Mouse (Mus musculus): ENCODE data around the gene Gm49395. TPM values are rescaled to one million over a fixed set of nuclear protein-coding genes. Genes with fewer than 3 reads are reported as not detected.

Gm49395 gene
- polyA plus RNA-seq, 1 experiment from 2014 or later = 3.9 TPM

GRCm38 (mm10) chr13:115124521-115124920, 22.8 kb upstream of the Gm49395 start:
- no peak for ATAC-seq
- no peak overlapping the region for H3K4me2 ChIP-seq (ENCODE audit: low read depth, low read length)
- no peaks in the 10 kb centered on the region for H3K36me3 ChIP-seq (replicated peaks; ENCODE audit: insufficient read depth, low read length)
- H3K9ac ChIP-seq (replicated peaks) = no peak overlapping the region
- H3K9me3 ChIP-seq (ENCODE audit: low read length) = no peaks in the 10 kb centered on the region
- TF ChIP-seq EP300 (IDR thresholded peaks at IDR 0.05; ENCODE audit: low read depth) = no peak
- no peak for TF ChIP-seq CTCF (IDR thresholded peaks at IDR 0.05; ENCODE audit: low read depth)
- no peak overlapping the region for H3K27ac ChIP-seq (ENCODE audit: low read depth)
- no peaks in the 10 kb centered on the region for H3K27me3 ChIP-seq (ENCODE audit: insufficient read depth, low read length)
- H3K4me1 ChIP-seq (ENCODE audit: insufficient read depth) = no peaks in the 10 kb centered on the region
- 42% methylated on average over 1 of the region's 1 CpGs for WGBS (ENCODE audit: insufficient replicate concordance)
- no peak overlapping the region for H3K4me3 ChIP-seq (ENCODE audit: low read depth, low read length)
- DNase-seq = no peak

DNA sequence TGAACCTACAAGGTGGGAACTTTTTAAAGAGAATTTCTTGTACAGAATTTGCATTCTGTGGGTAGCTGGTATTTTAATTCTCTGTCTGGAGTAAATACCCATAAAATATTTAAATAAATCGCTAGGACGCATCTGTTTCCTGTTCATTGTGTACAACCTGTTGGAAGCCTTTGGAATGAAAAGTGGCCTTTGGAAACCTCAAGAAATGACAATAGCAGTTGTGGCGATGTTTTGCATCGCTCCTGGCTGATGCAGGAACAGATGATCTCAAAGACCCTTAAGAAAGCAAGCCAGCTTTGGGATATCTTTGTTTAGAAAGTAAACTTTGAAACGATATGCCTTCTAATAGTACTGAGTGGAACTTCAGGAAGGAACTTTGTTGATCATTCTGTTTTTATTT, 17.0 kb upstream of the Gm49395 start:
- no peaks in the 10 kb centered on the region for H3K9me3 ChIP-seq (ENCODE audit: low read length)
- DNase-seq (no peak), ATAC-seq (no peak)
- no peak overlapping the region for H3K4me3 ChIP-seq (ENCODE audit: low read depth, low read length)
- no peak overlapping the region for H3K4me2 ChIP-seq (ENCODE audit: low read depth, low read length)
- no peak overlapping the region for H3K27ac ChIP-seq (ENCODE audit: low read depth)
- no peaks in the 10 kb centered on the region for H3K36me3 ChIP-seq (replicated peaks; ENCODE audit: insufficient read depth, low read length)
- TF ChIP-seq CTCF (IDR thresholded peaks at IDR 0.05; ENCODE audit: low read depth) = no peak
- no peak for TF ChIP-seq EP300 (IDR thresholded peaks at IDR 0.05; ENCODE audit: low read depth)
- H3K9ac ChIP-seq (replicated peaks) = no peak overlapping the region
- no peaks in the 10 kb centered on the region for H3K27me3 ChIP-seq (ENCODE audit: insufficient read depth, low read length)
- 42% methylated on average over 5 of the region's 5 CpGs for WGBS (ENCODE audit: insufficient replicate concordance)
- H3K4me1 ChIP-seq (ENCODE audit: insufficient read depth) = no peaks in the 10 kb centered on the region

DNA sequence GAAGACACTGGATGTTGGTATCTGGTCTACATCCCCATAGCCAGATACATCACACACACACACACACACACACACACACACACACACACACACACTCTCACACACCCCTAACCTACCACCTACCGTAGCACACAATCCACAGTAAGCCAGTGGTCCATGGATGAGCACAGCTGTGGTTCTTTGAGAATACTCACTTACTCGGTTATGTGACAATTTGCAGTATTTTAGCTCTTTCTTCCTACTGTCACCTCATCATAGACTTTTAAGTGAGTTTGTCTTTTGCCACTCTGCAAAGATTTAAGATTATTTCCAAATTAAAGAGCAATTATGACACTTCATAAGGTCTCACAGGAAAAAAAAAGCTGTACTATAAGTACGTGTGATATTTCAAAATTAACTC, 16.5 kb upstream of the Gm49395 start:
- ATAC-seq (no peak), DNase-seq (no peak)
- no peak overlapping the region for H3K27ac ChIP-seq (ENCODE audit: low read depth)
- no peaks in the 10 kb centered on the region for H3K27me3 ChIP-seq (ENCODE audit: insufficient read depth, low read length)
- H3K4me1 ChIP-seq (ENCODE audit: insufficient read depth) = no peaks in the 10 kb centered on the region
- no peaks in the 10 kb centered on the region for H3K36me3 ChIP-seq (replicated peaks; ENCODE audit: insufficient read depth, low read length)
- WGBS (ENCODE audit: insufficient replicate concordance) = 78% methylated on average over 3 of the region's 3 CpGs
- TF ChIP-seq EP300 (IDR thresholded peaks at IDR 0.05; ENCODE audit: low read depth) (no peak), CTCF (IDR thresholded peaks at IDR 0.05; ENCODE audit: low read depth) (no peak)
- no peak overlapping the region for H3K4me3 ChIP-seq (ENCODE audit: low read depth, low read length)
- H3K4me2 ChIP-seq (ENCODE audit: low read depth, low read length) = no peak overlapping the region
- no peak overlapping the region for H3K9ac ChIP-seq (replicated peaks)
- H3K9me3 ChIP-seq (ENCODE audit: low read length) = no peaks in the 10 kb centered on the region

DNA sequence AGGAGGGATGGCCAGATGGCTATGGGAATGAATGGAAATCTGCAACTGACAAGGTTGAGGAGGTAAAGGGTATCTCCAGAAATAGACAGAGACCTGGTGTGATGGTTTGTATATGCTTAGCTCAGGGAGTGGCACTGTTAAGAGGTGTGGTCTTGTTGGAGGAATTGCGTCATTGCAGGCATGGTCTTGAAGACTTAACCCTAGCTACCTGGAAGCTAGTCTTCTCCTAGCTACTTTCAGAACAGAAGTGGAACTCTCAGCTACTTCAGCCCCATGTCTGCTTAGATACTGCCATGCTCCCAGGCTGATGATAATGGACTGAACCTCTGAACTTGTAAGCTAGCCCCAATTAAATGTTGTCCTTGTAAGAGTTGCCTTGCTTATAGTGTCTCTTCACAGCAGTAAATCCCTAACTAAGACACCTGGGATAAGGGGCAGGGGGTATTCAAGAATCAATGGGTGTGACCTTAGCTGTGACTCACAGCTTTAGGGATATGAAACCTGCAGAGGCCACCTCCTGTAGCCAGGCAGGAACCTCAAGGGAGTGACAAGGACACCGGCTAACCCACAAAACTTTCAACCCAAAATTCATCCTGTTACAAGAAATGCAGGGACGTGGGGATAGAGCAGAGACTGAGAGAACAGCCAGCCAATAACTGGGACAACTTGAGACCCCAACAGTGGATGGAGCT, 15.4 kb upstream of the Gm49395 start:
- Histone ChIP-seq H3K4me1 (ENCODE audit: insufficient read depth) (no peaks in the 10 kb centered on the region), H3K4me3 (ENCODE audit: low read depth, low read length) (no peak overlapping the region), H3K36me3 (replicated peaks; ENCODE audit: insufficient read depth, low read length) (no peaks in the 10 kb centered on the region), H3K27me3 (ENCODE audit: insufficient read depth, low read length) (no peaks in the 10 kb centered on the region), H3K9ac (replicated peaks) (no peak overlapping the region), H3K9me3 (ENCODE audit: low read length) (no peaks in the 10 kb centered on the region), H3K27ac (ENCODE audit: low read depth) (no peak overlapping the region), H3K4me2 (ENCODE audit: low read depth, low read length) (no peak overlapping the region)
- DNase-seq (no peak), ATAC-seq (no peak)
- TF ChIP-seq CTCF (IDR thresholded peaks at IDR 0.05; ENCODE audit: low read depth) (no peak), EP300 (IDR thresholded peaks at IDR 0.05; ENCODE audit: low read depth) (no peak)
- WGBS (ENCODE audit: insufficient replicate concordance) = 74% methylated on average over 3 of the region's 3 CpGs

DNA sequence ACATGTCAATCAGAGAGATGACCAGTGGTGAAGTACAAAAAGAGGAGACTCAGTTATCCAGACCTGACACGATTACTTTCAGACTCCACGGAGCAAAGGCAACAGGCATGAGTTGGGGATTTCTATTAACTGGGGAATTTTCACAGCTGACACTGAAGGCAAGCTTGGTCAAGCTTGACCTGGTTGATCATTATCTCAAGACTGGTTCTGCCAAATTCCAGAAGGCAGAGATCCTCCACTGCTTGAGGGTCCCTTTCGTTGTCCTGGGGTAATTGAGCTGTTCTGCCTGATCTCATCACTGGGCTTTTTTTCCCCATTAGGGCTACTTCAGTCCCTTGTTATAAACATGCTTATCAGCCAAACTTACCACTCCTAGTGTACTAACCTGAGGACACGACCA, 7.9 kb upstream of the Gm49395 start:
- no peaks in the 10 kb centered on the region for H3K9me3 ChIP-seq (ENCODE audit: low read length)
- DNase-seq = no peak
- 71% methylated on average over 4 of the region's 4 CpGs for WGBS (ENCODE audit: insufficient replicate concordance)
- no peak overlapping the region for H3K4me3 ChIP-seq (ENCODE audit: low read depth, low read length)
- H3K4me1 ChIP-seq (ENCODE audit: insufficient read depth) = peaks cover 2% of the 10 kb centered on the region; the same call in 1 of the 2 replicates
- no peak for ATAC-seq
- no peak overlapping the region for H3K4me2 ChIP-seq (ENCODE audit: low read depth, low read length)
- H3K9ac ChIP-seq (replicated peaks) = no peak overlapping the region
- no peaks in the 10 kb centered on the region for H3K27me3 ChIP-seq (ENCODE audit: insufficient read depth, low read length)
- no peak overlapping the region for H3K27ac ChIP-seq (ENCODE audit: low read depth)
- no peaks in the 10 kb centered on the region for H3K36me3 ChIP-seq (replicated peaks; ENCODE audit: insufficient read depth, low read length)
- TF ChIP-seq EP300 (IDR thresholded peaks at IDR 0.05; ENCODE audit: low read depth) (no peak), CTCF (IDR thresholded peaks at IDR 0.05; ENCODE audit: low read depth) (no peak)

DNA sequence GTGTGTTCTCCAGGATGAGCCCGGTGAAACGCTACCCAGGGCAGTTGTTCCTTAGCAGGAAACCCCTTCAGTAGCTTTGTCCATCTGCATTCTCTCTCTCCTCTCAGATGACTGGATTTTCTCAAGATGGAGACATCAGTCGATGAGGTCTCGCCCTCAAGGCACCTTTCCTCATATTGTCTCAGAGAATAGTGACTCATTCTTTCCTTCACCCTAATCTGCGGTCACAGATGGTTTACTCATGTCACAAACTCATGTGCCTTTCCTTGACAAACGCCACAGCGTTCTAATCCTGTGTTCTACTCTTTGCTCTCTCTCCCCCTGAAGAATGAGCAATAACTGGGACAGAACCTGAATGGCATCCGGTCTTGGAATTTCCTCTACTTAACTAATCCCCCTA, 5.7 kb upstream of the Gm49395 start:
- no peak for TF ChIP-seq CTCF (IDR thresholded peaks at IDR 0.05; ENCODE audit: low read depth)
- no peak for TF ChIP-seq EP300 (IDR thresholded peaks at IDR 0.05; ENCODE audit: low read depth)
- Histone ChIP-seq H3K36me3 (replicated peaks; ENCODE audit: insufficient read depth, low read length) (no peaks in the 10 kb centered on the region), H3K27me3 (ENCODE audit: insufficient read depth, low read length) (no peaks in the 10 kb centered on the region), H3K9me3 (ENCODE audit: low read length) (no peaks in the 10 kb centered on the region), H3K4me2 (ENCODE audit: low read depth, low read length) (no peak overlapping the region), H3K9ac (replicated peaks) (no peak overlapping the region), H3K4me1 (ENCODE audit: insufficient read depth) (peaks cover 2% of the 10 kb centered on the region; the same call in 1 of the 2 replicates), H3K4me3 (ENCODE audit: low read depth, low read length) (no peak overlapping the region), H3K27ac (ENCODE audit: low read depth) (no peak overlapping the region)
- DNase-seq (no peak), ATAC-seq (no peak)
- WGBS (ENCODE audit: insufficient replicate concordance) = 66% methylated on average over 8 of the region's 8 CpGs
